In genomic region chr3:132683447-132684230, GRCm38 (mm10) we compare ENCODE assay signal across 8 mouse cellular contexts. TPM values are rescaled to one million over a fixed set of nuclear protein-coding genes. Genes with fewer than 3 reads are reported as not detected.
DNase-seq lines count a peak whose midpoint lies in the region; ATAC-seq lines count a peak whose summit lies in the region.

Gene Tbck (plus strand): TSS chr3:132684144.

- H3K4me1 ChIP-seq in lung, embryonic 16.5 days (replicated peaks; ENCODE audit: control insufficient read depth, insufficient read depth, low read length), result peaks cover 9% of the 10 kb centered on the region

- H3K4me2 ChIP-seq in lung, embryonic 16.5 days (ENCODE audit: low read depth, low read length), result peak within 1 kb of the TSS; percentile 89

- no peaks in the 10 kb centered on the region for H3K9me3 ChIP-seq in lung, embryonic 16.5 days (ENCODE audit: control insufficient read depth, low read length)

- peak within 1 kb of the TSS; percentile 94 for H3K27ac ChIP-seq in lung, embryonic 16.5 days (ENCODE audit: low read length)

- no peaks in the 10 kb centered on the region for H3K27me3 ChIP-seq in lung, embryonic 16.5 days (ENCODE audit: control insufficient read depth, insufficient read depth, low read depth, low read length)

- under 1% methylated on average over 42 of the region's 42 CpGs for WGBS in lung, embryonic 16.5 days

- ATAC-seq in hematopoietic stem cell, adult 5-6 weeks (replicated peaks in 1 of 2; ENCODE audit: insufficient read depth in 1 of 2, low FRiP score in 2 of 2, low TSS enrichment in 1 of 2, low read depth in 1 of 2, poor library complexity in 2 of 2, severe bottlenecking in 2 of 2), result peak; percentile 94 to 95
- peak; percentile 98 for ATAC-seq in lung, embryonic 16.5 days (ENCODE audit: low read depth)

- no peaks in the 10 kb centered on the region for H3K36me3 ChIP-seq in lung, embryonic 16.5 days (ENCODE audit: control insufficient read depth, insufficient read depth, low read length)

- peak within 1 kb of the TSS; percentile 95 for H3K4me3 ChIP-seq in lung, embryonic 16.5 days (ENCODE audit: low read length)

- DNase-seq in MEL-GATA-1-ER (ENCODE audit: extremely low read depth, low read depth), result peak; percentile 82
- peak; percentile 95 for DNase-seq in cerebellum, adult 8-10 months
- DNase-seq in forelimb bud, embryonic 11.5 days (ENCODE audit: low read depth, low spot score), result peak; percentile 88
- DNase-seq in layer of hippocampus, adult 9-10 months (ENCODE audit: low spot score), result peak; percentile 91
- peak; percentile 94 for DNase-seq in ovary, postnatal 10 days (ENCODE audit: low spot score)
- peak; percentile 88 to 92 for DNase-seq in thymus, postnatal 10 days (ENCODE audit: low spot score in 2 of 2)

- H3K9ac ChIP-seq in lung, embryonic 16.5 days (ENCODE audit: low read length), result peak within 1 kb of the TSS; percentile 91

RNA-seq across cellular contexts. Expression of gene Tbck, which starts in this region (rescaled TPM):
- total RNA-seq in hematopoietic stem cell, adult 5-6 weeks (2017), result 23.3 and 29.0 TPM in 2 replicates
- polyA plus RNA-seq in lung, embryonic 16.5 days (2015; fragmentation: Nextera tagmentation; extraction: Ambion mirVana), result 17.2 and 18.8 TPM in 2 replicates

Comparison
In these comparisons a context has a peak if more than half of its experiments do, and no peak if none do; other contexts are left out.
1. Peak in every context shown above with its lines: DNase-seq, ATAC-seq, H3K4me3 ChIP-seq and H3K27ac ChIP-seq.